Mouse (Mus musculus): ENCODE measurements around the gene Myo1d. TPM values are rescaled to one million over a fixed set of nuclear protein-coding genes. Genes with fewer than 3 reads are reported as not detected.

Gene Myo1d
- total RNA-seq, 2 experiments from 2014 or later, result 2.7 to 4.2 TPM

DNA sequence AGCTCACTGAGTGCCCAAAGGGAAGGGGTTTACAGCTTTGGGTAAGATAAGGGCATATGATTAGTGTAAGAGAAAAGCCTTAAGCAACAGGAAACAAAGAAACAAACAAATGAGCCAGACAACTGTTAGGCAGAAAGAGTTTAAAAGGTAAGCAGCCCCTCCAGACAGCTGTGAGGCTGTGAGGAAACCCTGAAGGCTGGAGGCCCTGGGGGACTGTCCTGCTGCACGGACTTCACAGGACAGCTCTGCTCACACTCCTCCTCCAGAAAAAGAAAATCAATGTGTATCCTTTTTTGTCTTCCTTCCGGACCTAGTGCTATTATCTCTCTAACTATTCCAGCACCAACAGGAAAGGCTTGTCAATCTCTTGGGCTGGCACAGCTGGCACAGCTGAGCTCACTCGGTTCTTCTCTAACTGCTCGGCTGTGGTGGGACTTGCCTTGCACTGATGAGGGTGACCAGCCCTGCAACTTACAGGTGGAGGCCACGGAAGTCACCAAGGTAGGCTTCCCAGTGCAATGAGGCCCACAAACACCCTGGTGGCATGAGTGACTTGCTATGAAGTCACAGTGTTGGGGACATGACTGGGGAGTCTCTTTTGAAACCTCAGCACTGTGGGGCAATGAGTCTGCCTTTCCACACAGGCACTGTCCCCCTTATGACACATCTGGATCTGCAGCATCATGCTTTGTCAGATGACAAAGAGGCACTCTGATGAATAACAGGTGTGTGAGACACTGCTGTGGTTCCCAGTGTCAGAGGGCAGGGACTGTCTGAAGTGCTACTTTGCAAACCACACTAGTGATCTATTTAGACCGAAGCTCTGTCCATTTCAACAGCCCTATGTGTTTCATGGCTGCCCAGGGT is 275.1 kb downstream of the Myo1d start:
- no peak for DNase-seq (ENCODE audit: low spot score)

DNA sequence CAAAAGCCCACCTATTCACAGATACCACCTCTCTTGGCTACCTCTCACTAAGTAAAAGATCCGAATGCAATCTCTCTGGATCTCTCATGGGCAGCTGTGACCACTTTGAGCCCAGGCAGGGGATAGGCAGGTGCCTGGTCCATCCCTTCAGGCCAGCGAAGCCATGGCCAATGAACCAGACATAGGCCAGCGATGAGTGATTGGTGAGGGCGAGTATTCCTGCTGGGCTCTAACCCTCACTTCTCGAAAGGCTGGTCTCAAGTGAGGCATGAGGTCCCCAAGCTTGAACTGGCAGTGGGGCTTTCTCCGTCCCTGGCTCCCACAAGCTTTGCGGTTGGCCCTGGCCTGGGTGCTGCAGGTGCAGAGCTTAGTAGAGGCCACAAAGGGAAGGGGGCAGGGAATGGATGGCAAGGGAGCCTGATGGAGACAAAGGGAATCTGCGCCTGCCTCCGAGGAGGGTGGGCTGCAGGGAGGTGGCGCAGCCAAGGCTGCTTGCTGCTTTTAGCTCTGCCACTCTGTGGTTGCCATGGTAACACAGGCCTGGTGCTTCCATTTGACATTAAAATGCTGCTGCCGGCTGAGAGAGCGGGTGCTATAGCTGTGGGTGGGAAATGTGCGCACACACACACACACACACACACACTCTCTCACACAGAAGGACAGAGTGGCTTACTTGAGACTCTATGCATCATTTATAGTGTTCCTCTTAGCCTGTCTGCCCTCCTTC is 275.9 kb downstream of the Myo1d start:
- DNase-seq (ENCODE audit: low spot score), result no peak

DNA sequence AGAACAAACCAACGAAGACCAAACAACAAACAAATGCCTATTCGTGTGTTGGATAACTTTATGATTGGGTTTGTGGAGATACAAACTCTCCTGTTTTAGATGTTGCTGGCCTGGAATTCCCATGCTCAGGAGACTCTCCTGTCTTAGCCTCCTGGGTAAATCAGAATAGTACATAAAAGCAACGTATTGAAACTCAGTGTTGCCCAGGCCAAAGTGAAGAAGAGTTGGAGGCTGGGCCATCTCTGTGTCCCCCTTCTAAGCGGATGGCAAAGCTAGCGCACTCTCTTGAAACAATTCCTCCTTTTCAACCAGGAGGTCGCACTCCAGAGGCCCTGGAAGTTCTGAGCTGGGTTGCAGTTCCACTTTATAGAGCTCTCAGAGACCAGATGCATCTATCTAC is 276.5 kb downstream of the Myo1d start:
- DNase-seq (ENCODE audit: low spot score), result no peak

DNA sequence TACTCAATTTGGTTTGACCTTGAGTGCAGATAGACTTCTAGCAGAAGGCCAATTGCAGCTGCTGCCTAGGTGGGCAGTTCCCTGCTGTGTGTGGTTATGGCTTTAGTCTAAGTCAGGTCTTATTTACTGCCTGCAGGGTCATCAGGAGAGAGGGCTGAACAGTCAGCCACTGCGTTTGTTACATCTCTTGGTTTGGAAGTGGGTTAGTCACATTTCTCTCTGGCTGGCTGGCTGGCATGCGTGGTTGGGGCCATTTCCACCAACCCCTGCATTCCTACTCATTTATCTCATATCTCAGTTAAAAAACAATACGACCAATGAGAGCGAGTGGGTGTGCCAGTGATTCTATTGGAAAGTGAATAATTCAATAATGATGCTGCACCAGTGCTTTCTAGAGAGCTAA is 280.3 kb downstream of the Myo1d start:
- DNase-seq (ENCODE audit: low spot score), result no peak

DNA sequence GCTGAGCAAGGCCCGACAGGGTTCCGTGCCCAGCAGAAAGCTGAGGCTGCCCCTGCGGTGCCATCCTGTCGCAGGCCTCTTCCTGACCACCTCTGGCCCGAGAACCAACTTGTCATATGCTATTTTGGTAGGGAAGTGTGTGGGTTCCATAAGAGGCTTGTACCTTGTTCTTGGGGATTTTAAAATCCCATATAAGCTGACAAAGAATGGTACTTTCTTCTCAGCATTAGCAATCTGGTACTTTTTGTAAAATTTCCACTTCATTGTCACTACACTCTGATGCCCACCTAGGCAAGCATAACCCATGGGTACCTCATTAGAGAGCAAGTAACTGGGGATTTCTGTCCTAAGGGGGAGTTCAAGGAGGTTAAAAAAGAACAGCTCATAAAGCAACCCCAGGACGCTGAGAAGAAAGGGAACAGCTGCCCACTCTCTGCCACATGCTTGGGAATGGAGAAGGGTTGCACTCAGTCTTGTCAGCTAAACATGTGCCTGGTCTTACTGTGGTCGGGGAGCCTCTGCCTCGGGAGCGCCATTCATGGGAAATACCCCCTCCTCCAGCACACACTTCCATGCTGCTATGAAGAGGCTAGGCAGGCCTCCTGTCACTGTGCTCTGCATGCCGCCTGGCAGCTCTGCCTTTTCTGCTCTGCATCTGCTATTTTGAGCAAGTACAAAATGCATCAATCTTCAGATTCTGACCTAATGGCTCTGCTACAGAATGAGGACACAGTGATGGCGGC is 281.3 kb downstream of the Myo1d start:
- no peak for DNase-seq (ENCODE audit: low spot score)

DNA sequence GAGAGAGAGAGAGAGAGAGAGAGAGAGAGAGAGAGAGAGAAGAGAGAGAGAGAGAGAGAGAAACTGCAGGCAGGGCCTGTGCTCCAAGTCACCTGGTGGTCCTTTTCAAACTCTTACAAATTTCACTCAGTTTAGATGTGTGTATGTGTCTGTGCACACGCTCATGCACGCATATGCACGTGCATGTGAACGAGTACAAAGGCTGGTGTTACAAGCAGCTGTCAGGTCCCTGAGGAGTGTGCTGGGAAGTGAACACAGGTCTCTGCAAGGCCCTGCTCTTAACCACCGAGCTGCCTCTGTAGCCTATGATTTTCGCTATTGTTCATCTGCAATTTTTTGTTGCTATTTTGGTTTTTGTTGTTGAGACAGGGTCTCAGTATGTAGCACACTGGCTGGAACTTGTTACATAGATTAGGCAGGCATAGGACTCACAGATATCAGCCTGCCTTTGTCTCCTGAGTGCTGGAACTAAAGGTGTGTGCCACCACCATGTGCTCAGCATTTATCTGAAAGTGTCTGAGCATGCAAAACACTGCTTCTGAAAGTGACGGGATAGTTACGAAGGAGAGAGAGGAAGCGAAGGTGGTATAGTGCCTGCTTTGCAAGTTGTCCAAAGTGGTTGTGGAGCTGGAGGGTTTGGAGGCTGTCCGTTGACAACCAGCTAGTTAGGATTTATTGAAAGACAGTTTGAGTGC is 282.5 kb downstream of the Myo1d start:
- DNase-seq (ENCODE audit: low spot score), result no peak

DNA sequence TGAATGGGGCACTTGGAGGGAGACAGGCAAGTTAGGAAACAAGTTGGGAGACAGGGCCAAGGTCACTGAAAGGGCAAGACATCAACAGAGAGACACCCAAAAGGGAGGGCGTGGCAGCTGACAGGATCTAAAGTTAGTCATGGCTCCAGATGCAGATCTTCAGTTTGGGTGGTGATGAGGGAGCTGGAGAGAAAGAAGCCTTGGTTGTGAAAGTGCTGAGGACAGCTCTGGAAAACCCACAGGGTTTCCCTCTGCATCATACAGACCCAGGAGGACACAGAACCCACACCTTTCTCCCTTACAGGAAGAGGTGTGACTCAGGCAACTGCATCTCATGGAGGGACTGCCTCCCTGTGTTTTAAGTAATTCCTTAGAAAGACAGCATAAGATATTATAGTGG is 283.2 kb downstream of the Myo1d start:
- DNase-seq (ENCODE audit: low spot score), result no peak

DNA sequence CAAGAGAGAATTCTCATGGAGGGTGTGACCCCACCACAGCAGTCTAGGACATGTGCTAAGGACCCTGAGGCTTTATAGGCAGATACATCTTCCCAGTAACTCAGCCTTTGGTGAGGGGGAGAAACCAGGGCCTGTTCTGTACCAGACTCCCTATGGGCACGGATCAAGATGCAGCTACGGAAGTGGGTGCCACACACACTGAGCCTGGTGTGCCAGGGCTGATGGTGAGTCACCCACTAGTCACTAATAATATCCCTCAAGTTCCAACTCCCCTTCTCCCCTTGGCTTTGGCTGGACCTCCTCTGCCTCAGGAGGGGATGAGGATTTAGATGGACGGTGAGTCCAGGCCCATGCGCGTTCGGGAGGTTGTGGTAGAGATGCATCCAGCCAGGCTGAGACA is 283.9 kb downstream of the Myo1d start:
- DNase-seq (ENCODE audit: low spot score), result no peak

DNA sequence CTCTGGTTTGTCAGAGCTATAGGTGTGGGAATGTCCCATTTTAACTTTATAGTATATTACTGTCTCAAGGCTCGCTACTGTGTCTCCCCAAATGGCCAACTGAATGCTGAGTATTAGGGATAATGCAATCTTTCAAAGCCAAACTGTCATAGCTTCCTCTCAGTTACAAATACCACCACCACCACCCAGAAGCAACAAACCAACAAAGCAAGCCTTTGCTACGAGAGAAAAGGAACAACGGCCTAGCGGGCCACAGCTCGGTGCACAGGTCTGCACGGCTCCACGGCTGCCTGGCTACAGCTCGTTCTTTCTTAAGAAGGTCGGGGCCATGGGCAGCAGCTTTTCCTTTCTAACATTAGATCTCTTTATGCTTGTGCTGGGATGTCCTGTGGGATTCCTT is 285.0 kb downstream of the Myo1d start:
- no peak for DNase-seq (ENCODE audit: low spot score)

DNA sequence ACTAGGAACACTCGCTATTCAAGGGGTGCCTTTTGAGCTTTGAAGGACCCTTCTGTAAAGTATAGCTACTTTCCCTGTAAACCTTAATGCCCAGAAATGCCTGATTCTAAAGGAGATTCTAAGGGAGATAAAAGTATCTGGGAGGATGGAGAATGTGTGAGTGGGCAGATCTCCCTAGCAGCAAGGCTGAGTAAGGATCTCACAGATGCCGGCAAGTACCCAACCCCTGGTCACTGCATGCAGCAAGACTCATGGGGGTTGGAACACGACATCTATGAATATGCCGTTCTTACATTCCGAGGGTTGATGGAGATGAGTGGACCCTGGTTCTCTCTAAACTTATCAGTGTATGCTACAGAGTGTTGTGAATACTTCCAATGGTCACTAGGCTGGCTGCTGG is 286.6 kb downstream of the Myo1d start:
- DNase-seq (ENCODE audit: low spot score), result no peak

DNA sequence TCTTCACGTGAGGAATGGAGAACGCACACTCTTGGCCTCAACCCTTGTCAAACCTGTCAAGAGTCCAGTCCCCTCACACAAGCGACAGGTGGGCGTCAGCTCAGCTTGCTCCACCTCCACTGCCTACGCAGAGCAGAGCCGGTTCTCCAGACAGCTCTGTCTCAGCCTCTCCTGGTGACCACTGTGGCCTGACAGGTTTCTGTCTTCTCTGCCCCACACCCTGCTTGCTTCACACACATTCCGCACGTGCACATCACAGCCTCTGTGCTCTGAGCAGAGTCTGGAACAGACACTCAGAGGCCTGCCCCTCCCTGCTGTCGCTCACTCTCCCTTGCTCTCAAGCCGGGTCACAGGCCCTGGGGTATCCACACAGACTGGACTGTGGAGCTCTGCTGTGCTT is 289.0 kb downstream of the Myo1d start:
- no peak for DNase-seq (ENCODE audit: low spot score)

DNA sequence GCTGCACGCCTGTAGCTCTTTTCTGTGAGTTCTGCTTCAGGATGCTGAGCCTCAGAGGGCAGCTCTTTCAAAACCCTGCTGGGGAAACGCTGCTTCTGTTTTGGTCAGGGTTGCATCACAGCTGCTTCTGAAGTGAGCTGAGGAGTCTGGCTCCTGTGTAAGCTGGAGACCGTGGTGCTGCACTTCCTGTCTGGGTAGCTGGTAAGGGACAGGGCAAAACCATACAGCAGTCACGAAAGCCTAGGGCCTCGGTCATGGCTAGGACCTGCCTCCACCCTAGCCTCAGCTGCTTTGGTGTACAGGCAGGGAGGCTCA is 290.0 kb downstream of the Myo1d start:
- DNase-seq (ENCODE audit: low spot score), result no peak

DNA sequence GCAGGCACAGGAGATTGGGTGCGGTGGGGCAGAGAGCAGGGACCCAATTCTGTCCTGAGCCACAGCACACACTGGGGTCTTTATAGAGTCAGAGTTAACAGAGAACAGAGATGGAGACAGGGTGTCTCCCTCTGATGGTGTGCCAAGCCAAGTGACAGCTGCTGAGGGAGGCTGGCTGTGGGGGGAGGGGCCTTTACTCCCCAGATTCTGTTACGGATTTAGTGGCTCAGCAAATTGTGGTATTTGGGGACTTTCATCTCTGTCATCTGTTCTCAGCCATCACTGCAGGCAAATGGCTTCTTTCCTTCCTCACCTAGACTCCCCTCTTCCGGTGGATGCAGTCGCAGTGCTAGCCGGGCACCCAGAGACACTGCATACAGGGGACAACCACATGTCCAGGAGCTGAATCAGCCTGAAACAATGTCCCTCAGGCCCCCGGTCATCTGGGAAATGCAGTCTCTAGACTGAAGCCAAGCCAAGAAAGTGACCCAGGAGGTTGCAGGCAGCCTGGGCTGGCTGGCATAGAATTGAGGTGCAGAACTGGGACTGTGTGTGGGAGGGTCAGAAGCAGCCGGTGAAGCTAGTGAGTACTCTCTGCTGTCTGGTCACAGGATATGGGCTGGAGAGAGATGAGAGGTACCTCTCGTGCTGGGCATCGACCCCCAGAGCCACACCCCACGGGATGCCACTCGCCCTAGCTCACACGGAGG is 290.5 kb downstream of the Myo1d start:
- DNase-seq (ENCODE audit: low spot score), result no peak

DNA sequence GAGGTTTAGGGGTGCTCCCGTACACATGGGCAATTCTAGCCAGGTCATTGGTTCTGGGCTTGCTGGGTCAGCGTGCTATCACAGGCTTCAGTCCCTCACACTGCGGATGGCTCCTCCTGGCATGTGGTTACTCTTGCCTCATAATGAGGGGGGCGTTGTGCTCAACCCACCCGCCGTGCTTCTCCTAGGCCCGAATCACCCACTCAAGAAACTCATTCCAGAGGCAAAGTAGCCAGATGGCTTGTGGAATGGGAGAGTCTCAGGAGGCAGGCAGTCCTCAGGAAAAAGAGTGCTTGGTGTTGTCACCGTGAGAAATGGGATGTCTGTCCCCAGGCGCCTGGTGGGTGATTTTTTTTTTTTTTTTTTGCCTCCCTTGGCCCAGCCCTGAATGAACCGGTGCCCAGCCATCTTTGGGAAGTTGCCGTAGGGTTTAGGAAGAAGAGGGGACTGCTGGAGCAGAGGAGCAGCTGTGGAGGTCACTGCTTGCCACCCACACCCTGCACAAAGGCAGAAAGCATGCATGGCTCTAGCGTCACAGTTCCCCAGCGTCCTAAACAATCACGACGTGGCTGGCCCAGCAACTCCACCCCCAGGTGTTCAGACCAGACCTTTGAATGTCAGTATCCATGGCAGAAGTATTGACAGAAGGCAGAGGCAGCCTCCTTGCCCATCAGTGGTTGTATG is 291.8 kb downstream of the Myo1d start:
- no peak for DNase-seq (ENCODE audit: low spot score)

DNA sequence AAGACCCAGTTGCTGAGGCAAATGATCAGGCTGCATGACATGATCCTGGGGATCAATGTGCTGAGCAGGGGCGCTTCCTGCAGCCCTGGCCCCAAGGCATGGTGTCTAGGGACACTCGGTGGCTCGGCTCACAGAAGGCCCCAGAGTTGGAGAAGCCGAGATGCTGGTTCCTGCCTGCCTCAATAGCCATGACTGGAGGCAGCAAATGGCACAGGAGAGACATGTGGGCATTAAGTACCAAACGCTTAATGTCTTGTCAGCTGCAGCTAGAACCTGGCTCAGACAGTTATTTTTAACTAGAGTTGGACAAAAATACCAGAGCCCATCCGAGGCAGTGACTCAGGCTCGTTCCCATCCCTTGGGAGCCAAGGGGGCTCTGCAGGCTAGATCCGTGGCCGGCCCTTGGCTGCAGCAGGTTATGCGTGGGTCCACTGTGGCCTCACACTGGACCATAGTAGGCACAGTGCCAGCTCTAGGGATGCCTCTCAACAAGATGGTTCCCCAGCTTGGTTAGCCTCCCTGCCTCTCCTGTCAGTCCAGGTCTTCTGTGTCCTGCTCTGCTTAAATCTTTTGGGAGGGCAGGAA is 294.1 kb downstream of the Myo1d start:
- no peak for DNase-seq (ENCODE audit: low spot score)

DNA sequence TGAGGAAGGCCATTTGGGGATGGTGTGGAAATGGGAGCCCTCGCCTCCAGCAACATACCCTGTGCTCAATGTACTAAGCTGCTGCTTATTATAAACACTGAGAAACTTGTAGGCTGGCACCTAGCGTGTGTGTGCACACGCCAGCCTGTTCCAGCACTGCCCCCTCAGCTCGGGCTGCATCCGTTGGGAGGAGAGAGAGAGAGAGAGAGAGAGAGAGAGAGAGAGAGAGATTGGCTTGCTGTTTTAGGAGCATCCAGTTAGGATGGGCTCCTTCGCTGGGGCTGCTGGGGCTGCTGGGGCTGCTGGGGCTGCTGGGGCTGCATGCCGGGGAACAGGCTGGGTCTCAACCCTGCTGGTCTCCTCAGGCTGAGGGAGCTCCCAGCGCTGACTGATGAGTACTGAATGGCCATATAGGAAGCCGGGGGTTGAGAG is 294.7 kb downstream of the Myo1d start:
- DNase-seq (ENCODE audit: low spot score), result no peak

DNA sequence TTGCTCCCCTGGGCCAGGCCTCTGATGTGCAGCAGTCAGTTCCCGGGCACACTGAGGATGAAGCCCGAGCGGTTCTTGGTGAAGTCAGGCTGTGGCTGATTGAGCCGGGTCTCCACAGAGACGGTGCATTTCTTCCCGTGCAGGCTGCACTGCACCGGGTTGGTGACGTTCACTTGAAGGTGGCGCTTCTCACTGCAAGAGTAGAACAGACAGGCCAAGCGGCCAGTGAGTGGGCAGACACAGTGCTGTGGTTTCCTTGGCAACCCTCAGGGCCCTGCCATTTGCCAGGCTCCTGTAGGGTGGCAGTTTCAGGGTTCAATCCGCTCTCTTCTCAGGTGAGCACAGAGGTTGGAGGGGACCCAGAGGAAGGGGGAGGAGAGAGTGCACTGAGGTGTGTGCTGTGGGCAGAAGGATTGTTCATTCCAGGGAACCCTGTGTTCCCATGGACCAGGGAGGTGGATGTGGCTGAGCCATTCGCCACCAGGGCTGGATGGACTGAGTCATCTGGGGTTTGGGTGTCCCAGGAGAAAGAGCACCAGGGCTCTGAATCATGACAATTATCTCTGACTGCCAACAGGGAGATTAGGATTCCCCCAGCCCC is 295.5 kb downstream of the Myo1d start:
- DNase-seq (ENCODE audit: low spot score), result no peak

DNA sequence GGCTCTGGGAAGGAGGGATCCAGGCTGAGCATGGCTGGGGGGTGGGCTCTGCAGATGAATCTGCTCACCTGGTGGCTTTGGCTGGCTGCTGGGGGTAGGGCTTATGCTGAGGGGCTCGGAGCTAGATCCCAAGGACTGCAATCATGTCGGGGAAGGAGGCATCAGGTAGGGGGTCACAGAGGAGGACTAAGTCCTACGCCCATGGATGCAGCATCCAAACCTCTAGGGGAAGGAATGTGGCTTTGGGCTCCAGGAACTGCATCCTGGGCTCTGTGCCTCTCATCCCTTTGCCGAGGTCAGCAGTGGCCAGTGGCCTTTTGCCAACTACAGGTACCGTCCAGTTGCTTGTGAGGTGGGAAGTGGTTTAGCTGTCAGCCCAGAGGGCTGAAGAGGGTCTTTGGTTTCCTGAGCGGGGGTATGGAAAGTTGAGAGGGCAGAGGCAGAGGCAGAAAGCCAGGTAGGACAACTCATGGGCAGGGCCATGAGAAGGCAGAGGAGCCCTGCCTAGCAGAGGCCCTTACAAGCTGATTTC is 296.2 kb downstream of the Myo1d start:
- DNase-seq (ENCODE audit: low spot score), result no peak

DNA sequence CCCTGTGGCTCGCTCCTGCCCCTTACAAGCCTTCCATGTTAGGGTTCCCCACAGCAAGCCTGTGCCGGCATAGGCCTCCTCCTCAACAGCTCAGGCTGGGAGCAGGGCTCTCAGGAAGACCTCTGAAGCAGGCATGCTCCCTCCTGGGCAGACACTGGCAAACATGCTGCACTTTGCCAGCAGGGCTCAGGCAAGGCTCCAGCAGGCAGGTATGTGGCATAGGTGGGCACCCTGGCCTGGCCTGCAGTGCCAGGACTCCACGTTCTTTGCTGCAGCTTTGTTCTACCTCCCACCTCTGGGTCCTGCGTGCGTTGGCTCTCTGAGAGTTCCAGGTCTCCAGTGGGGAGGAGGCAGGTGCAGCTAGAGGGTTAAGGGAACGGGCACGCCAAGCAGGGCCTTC is 296.9 kb downstream of the Myo1d start:
- DNase-seq (ENCODE audit: low spot score), result no peak

DNA sequence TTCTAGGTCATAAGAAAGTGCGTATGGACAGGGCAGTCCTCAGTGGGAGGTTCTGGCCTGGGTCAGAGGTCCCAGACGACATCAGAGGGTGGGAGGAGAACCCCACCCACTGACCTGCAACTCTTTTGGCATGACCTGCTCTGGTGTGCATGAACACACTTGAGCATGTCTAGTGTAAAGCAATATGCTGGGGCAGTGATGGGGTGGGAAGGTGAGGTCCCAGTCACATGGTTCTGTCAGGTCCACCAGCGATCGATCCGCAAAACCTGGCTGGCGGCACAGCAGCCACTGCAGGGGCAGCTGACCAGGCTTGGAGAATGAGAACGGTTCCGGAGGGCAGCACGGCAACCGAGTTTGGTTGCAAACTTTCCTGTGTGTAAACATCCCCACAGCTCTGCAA is 297.5 kb downstream of the Myo1d start:
- no peak for DNase-seq (ENCODE audit: low spot score)
